Mouse (Mus musculus): ENCODE measurements around the gene Stx8. TPM values are rescaled to one million over a fixed set of nuclear protein-coding genes. Genes with fewer than 3 reads are reported as not detected.

Stx8 gene
- polyA plus RNA-seq, 1 experiment, result 43.9 TPM

DNA sequence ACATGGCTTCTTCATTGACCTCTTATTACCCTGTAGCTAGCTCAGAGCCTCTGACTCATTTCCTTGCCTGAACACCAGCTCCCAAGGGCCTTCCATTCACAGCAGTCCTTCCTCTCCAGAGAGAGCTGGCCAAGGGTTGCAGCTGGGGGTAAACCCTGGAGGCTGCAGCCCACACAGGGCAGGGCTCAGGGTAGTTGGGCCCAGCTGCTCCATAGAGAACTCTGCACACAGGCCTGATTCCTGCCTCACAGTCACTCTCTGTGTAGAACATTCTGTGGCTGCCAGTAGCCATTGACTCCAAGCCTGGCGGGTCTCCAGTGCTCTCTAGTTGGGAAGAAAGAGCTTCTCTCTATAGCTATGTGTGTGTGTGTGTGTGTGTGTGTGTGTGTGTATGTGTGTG is 64.8 kb downstream of the Stx8 start:
- Histone ChIP-seq H3K4me3 (ENCODE audit: insufficient read depth, low read length) (no peak overlapping the region), H3K4me1 (ENCODE audit: control insufficient read depth, insufficient read depth, low read length) (peaks cover 26% of the 10 kb centered on the region), H3K27ac (ENCODE audit: insufficient read depth, low read length) (peak overlapping the region; percentile 50; the same call in 1 of the 2 replicates)
- TF ChIP-seq POLR2A (IDR thresholded peaks at IDR 0.05; ENCODE audit: low read depth, low read length), result no peak
- no peak for TF ChIP-seq CTCF (IDR thresholded peaks at IDR 0.05; ENCODE audit: borderline replicate concordance, insufficient read depth, low read length)

DNA sequence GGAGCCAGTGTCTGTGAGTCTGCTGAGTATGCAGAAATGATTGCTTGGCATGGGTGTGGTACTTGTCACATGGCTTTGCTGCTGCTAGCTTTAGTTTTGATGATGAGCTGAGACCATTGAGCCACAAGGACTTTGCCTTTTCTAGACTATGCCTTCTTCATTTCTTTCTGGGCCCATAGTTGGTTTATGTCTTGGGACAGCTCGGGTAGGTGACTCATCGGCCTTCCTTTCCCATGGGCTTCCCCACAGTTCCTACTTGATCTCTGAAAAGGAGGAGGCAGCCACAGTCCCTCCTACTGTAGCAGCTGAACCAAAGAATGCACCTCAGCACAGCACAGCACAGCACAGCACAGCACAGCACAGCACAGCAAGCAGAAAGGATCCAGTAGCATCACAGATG is 66.5 kb downstream of the Stx8 start:
- Histone ChIP-seq H3K4me3 (ENCODE audit: insufficient read depth, low read length) (no peak overlapping the region), H3K4me1 (ENCODE audit: control insufficient read depth, insufficient read depth, low read length) (peaks cover 29% of the 10 kb centered on the region), H3K27ac (ENCODE audit: insufficient read depth, low read length) (no peak overlapping the region)
- no peak for TF ChIP-seq POLR2A (IDR thresholded peaks at IDR 0.05; ENCODE audit: low read depth, low read length)
- TF ChIP-seq CTCF (IDR thresholded peaks at IDR 0.05; ENCODE audit: borderline replicate concordance, insufficient read depth, low read length), result no peak

DNA sequence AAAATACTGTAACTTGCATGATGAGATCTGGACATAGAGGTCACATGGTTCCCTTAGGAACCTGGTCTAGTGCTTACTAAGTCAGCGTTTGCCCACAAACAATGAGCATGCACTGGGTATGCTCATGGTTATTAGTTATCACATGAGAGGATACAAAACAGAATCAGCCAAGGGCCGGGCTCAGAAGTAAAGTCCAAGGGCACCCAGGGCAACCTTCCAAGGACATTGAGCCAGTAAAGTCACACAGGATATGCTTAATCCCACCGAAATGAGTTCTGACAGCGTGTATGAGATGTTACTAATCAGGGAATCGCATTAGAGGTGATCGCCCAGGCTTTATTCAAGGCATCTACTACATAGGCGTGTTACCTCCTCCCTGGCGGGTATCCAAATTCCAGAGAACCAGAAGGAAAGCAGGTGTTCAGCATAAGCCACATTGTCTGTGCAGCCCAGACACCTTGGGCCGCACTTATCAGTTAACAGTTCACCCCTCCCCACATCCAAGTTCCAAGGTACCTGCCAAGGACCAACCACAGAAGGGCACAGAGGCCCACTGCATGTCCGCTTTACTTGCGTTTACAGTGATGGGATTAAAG is 67.4 kb downstream of the Stx8 start:
- H3K4me3 ChIP-seq (ENCODE audit: insufficient read depth, low read length), result no peak overlapping the region
- no peak overlapping the region for H3K27ac ChIP-seq (ENCODE audit: insufficient read depth, low read length)
- TF ChIP-seq POLR2A (IDR thresholded peaks at IDR 0.05; ENCODE audit: low read depth, low read length), result no peak
- H3K4me1 ChIP-seq (ENCODE audit: control insufficient read depth, insufficient read depth, low read length), result peaks cover 29% of the 10 kb centered on the region

DNA sequence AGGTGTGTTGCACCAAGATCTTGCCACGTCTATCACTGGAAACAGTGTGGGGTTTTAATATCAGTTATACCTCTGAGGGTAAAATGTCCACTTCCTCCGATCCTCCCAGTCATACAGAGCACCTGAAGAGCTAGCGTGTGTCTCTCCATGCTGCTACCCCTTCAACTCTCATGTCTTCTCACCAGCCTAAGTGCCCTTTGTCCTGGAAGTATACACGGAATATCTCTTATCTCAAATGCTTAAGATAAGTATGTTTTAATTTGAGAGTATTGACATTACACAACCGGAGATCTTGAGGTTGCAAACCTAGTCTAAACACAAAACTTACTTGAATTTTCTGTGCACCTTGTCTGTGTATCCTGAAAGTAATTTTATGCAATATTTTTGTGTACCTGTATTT is 68.4 kb downstream of the Stx8 start:
- no peak overlapping the region for H3K27ac ChIP-seq (ENCODE audit: insufficient read depth, low read length)
- H3K4me3 ChIP-seq (ENCODE audit: insufficient read depth, low read length), result no peak overlapping the region
- H3K4me1 ChIP-seq (ENCODE audit: control insufficient read depth, insufficient read depth, low read length), result peaks cover 29% of the 10 kb centered on the region
- TF ChIP-seq CTCF (IDR thresholded peaks at IDR 0.05; ENCODE audit: borderline replicate concordance, insufficient read depth, low read length) (no peak), POLR2A (IDR thresholded peaks at IDR 0.05; ENCODE audit: low read depth, low read length) (no peak)

DNA sequence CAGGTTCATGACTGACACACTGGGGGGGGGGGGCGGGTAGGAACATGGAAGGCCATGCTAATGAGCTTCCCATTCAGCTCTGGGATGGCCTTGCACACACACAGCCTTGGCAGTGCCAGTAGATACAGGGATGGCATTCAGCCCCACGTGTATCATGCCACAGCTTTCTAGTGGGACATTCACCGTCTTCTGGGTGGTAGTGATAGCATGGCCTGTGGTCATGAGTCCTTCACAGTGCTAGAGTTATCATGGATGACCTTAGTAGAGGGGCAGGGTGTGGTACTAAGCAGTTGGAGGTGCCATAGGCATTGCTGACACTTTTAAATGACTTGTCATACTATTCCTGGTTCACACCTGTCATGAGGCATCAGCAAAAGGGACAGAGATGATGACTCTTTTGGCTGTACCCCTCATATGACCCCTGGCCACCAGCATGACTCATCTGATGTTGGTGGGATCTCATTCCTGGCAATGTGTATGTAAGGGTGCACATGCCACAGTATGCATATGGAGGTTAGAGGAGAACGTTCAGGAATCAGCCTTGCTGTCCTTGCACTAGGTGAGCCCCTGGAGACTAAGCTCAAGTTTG is 69.4 kb downstream of the Stx8 start:
- Histone ChIP-seq H3K4me3 (ENCODE audit: insufficient read depth, low read length) (no peak overlapping the region), H3K4me1 (ENCODE audit: control insufficient read depth, insufficient read depth, low read length) (peaks cover 25% of the 10 kb centered on the region), H3K27ac (ENCODE audit: insufficient read depth, low read length) (no peak overlapping the region)
- TF ChIP-seq CTCF (IDR thresholded peaks at IDR 0.05; ENCODE audit: borderline replicate concordance, insufficient read depth, low read length), result no peak

DNA sequence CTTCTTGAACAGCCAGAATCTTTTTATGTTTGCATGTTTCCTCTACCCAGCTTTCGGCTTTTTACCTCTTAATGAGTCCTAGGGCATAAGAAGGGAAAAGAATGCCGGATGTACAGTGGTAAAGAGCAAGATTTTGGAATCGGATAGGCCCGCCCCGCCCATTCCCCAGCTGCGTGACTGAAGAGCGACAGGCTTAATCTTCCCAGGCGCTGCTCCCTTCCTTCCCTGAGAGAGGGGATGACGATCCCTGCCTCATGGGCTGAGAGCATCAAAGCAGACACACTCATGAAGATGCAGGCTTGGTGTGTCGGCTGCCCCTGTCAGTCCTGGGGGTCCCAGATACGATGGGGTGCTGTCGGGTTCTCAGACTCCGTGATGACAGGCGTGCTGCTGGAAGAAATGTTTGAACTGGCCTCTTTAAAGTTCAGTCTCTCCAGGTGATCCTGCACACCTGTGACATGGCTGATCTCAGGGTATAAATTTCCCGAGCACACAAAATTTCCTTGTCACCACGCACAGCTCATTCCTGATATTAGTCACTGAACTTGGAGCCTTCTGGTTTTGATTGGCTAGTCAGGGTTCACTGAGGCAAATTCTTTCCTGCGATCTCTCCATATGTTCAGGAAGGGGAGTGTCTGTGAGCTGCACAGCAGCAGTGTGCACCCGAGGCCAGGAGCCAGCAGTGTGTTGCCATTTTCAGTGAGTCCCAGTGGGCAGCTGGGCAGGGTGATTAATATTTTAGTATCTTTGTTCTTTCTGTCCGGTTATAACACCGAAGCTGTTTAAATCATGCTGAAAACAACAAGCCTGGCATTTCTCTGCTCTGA is 70.4 kb downstream of the Stx8 start:
- Histone ChIP-seq H3K4me1 (ENCODE audit: control insufficient read depth, insufficient read depth, low read length) (peaks cover 20% of the 10 kb centered on the region), H3K4me3 (ENCODE audit: insufficient read depth, low read length) (no peak overlapping the region), H3K27ac (ENCODE audit: insufficient read depth, low read length) (0 out of 2 replicates have a peak overlapping the region, but pooled peaks have one; percentile 23)
- no peak for TF ChIP-seq POLR2A (IDR thresholded peaks at IDR 0.05; ENCODE audit: low read depth, low read length)
- no peak for TF ChIP-seq CTCF (IDR thresholded peaks at IDR 0.05; ENCODE audit: borderline replicate concordance, insufficient read depth, low read length)

DNA sequence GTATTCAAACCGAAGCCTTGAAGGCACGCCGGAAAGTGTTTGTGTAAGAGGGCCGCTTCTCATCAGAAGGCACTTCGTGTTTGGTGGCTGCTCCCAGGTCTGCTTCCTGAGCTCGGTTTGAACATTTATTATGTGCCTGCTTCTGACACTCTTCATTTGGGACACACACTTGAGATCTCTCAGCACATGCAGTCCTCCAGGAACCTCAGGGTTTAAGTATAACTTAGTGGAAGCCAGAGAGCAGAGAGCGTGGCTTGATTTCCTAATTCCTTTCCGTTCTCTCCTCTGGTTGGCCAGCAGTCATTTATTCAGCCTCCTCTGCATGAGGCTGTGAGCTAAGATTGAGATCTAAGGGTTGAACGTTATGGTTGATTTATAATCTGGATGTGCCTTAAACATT is 71.1 kb downstream of the Stx8 start:
- 0 out of 2 replicates have a peak overlapping the region, but pooled peaks have one; percentile 23 for H3K27ac ChIP-seq (ENCODE audit: insufficient read depth, low read length)
- H3K4me3 ChIP-seq (ENCODE audit: insufficient read depth, low read length), result no peak overlapping the region
- no peak for TF ChIP-seq POLR2A (IDR thresholded peaks at IDR 0.05; ENCODE audit: low read depth, low read length)
- no peak for TF ChIP-seq CTCF (IDR thresholded peaks at IDR 0.05; ENCODE audit: borderline replicate concordance, insufficient read depth, low read length)
- peaks cover 14% of the 10 kb centered on the region for H3K4me1 ChIP-seq (ENCODE audit: control insufficient read depth, insufficient read depth, low read length)

DNA sequence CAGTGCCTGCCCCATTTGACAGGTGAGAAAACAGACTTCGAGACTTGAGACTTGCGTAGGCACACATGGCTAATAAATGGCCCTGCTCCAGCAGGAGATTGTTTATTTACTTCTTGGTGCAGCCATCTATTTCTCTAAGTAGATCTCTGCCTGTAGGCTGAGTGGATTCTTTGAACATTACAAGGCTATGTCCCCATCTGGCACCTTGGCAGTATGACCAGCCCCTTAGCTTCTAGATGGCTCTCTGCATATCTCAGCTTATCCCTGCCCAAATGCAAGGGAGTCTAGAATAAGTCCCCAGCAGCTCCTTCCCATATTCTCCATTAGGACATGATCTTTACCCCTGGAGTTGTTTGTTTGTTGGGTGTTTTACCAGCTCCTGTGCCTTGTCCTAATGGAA is 72.1 kb downstream of the Stx8 start:
- TF ChIP-seq POLR2A (IDR thresholded peaks at IDR 0.05; ENCODE audit: low read depth, low read length) (no peak), CTCF (IDR thresholded peaks at IDR 0.05; ENCODE audit: borderline replicate concordance, insufficient read depth, low read length) (no peak)
- Histone ChIP-seq H3K4me1 (ENCODE audit: control insufficient read depth, insufficient read depth, low read length) (peaks cover 8% of the 10 kb centered on the region), H3K4me3 (ENCODE audit: insufficient read depth, low read length) (no peak overlapping the region), H3K27ac (ENCODE audit: insufficient read depth, low read length) (no peak overlapping the region)

DNA sequence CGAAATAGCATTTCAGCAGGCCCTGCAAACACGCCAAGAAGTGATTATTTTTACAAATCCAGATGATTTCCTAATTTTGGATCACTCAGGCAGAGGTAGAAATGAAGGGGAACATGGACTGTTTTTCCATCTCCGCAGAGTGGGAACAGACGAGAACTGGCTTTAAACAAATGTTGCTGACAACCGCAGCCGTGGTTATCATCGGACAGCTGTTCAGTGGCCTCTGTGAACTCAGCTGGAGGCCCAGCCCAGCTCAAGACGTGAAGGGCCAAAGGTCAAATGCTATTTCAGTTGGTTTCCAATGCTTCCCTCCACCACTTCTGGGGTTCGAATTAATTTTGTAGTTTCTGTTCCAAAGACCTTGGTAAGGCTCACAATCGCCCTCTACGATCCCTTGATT is 78.2 kb downstream of the Stx8 start:
- no peak for TF ChIP-seq CTCF (IDR thresholded peaks at IDR 0.05; ENCODE audit: borderline replicate concordance, insufficient read depth, low read length)
- TF ChIP-seq POLR2A (IDR thresholded peaks at IDR 0.05; ENCODE audit: low read depth, low read length), result no peak
- Histone ChIP-seq H3K27ac (ENCODE audit: insufficient read depth, low read length) (no peak overlapping the region), H3K4me1 (ENCODE audit: control insufficient read depth, insufficient read depth, low read length) (peaks cover 2% of the 10 kb centered on the region; the same call in 1 of the 2 replicates)

DNA sequence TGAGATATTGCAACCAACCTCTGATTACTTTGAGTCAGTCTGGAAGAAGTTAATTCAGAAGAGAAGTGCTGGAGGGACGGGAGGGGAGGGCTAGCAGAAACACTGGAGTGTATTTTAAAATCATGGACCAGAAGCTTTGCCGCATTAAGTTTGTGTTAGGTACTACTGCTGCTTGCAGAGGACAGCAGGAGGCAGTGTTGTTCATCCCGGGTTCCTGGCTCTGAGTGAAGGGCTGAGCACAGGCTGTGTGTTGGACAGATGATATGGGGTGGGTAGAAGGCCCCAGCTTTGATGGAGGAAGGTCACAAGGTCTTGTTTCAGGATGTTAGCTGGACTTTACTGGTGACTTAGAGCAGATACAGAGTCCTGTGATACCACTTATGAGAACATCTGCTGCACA is 80.9 kb downstream of the Stx8 start:
- Histone ChIP-seq H3K4me1 (ENCODE audit: control insufficient read depth, insufficient read depth, low read length) (peaks cover 2% of the 10 kb centered on the region; the same call in 1 of the 2 replicates), H3K4me3 (ENCODE audit: insufficient read depth, low read length) (no peak overlapping the region), H3K27ac (ENCODE audit: insufficient read depth, low read length) (no peak overlapping the region)
- TF ChIP-seq POLR2A (IDR thresholded peaks at IDR 0.05; ENCODE audit: low read depth, low read length), result no peak

More for the DNA sequence above, 78.2 kb downstream of the Stx8 start:
- H3K4me3 ChIP-seq (ENCODE audit: insufficient read depth, low read length), result no peak overlapping the region
